Mouse (Mus musculus): ENCODE measurements around the gene Cd34.

The Cd34 gene

DNA sequence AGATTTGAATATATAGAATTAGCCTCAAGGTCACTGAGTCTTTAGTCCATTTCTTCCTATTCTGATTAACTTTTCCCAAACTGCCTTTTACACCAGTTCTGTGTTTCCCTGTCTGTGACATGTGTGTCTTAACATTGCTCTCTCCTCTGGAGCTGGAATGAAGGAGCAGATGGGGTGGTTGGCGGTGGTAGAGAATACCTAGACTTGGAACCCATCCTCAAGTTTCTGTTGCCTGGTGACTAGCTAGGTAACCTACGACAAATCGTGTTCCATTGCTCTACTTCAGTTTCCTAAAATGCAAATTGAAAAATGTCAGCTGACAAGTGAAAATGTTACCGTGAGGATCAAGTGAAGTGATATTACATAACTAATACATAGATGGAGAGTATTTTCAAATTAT lies 33.4 kb downstream of the Cd34 start:
- in situ Hi-C loops (cut with MboI, MseI), result loop anchor here in 1 of 2 experiments (10.0 kb wide), 1 partner anchor 153 kb away; no protein-coding TSS in a partner anchor

DNA sequence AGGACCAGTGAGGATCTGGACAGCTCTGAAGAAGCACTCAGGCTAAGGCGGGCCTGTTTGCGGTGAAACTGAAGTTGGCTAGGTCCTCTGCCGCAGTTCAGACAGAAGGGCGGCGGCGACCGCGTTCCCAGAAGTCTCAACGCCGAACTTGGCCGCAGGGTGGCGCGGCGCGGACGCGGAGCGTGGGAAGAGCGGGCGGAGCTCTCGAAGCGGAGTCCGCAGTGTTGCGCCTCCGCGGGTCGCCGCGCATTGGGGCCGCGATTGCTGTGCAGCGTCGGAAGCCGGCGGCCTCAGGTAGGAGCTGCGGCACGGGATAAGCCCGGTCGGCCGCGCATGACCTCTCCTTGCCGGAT lies 37.5 kb downstream of the Cd34 start:
- in situ Hi-C loops (cut with MboI, MseI), result loop anchor here in 1 of 2 experiments (10.0 kb wide), 1 partner anchor 149 kb away; no protein-coding TSS in a partner anchor

DNA sequence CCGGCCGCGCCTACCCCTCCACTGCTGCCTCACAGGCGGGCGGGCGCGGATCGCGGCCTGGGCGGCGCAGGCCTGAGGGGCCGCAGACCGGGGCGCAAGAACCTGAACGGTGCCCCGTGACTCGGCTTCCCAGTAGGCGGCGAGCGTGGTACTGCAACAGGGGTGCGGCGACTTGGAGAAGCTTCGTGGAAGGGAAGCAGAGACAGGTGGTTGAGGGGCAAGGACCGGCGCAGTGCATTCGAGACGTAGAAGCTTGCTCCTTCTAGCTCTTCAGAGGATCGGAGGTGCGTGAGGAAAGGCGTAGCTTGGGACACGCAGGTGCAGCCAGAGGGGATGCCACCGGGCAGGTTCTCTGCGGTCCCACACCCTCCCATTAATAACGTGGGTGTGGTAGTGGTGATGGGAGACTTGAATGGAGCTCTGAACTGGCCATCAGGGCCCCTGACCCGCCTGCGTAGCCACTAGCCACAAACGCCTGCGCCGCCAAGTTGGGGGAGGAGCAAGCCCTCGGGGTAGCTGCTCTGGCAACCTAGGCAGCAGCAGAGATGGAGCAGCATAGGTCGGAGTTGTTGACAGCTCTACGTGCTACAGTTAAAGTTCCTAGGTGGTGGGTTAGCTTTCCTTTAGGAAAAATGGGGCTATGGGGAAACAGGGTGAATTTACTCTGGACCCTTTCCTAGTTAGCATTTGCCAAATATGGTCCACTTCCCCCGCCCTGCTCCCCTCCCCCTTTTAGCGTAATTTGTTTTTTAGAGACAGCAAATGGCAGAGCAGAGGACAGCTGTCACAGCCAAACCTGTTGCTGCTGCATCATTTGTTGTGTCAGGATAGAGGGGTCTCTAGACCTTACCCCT lies 38.1 kb downstream of the Cd34 start:
- in situ Hi-C loops (cut with MboI, MseI), result loop anchor here in 1 of 2 experiments (10.0 kb wide), 1 partner anchor 148 kb away; no protein-coding TSS in a partner anchor

DNA sequence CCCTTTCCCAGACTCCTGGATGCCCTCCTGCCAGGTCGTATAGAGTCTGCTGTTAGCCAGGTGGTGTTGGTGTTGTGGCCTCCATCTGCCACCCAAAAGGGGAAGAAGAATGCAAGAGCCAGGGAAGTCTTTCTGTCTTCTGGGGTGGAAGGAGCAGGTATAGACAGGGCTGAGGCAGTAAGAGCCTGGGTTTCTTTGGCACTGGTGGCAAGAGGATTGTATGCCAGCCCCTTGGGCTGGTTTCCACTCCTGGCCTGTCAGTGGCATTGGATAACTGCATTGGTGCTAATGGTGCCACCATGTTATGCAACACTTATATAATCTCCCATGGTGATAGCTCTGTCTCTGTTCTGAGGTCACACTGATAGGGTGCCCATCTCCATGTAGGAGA lies 38.7 kb downstream of the Cd34 start:
- in situ Hi-C loops (cut with MboI, MseI), result loop anchor here in 1 of 2 experiments (10.0 kb wide), 1 partner anchor 147 kb away; no protein-coding TSS in a partner anchor

DNA sequence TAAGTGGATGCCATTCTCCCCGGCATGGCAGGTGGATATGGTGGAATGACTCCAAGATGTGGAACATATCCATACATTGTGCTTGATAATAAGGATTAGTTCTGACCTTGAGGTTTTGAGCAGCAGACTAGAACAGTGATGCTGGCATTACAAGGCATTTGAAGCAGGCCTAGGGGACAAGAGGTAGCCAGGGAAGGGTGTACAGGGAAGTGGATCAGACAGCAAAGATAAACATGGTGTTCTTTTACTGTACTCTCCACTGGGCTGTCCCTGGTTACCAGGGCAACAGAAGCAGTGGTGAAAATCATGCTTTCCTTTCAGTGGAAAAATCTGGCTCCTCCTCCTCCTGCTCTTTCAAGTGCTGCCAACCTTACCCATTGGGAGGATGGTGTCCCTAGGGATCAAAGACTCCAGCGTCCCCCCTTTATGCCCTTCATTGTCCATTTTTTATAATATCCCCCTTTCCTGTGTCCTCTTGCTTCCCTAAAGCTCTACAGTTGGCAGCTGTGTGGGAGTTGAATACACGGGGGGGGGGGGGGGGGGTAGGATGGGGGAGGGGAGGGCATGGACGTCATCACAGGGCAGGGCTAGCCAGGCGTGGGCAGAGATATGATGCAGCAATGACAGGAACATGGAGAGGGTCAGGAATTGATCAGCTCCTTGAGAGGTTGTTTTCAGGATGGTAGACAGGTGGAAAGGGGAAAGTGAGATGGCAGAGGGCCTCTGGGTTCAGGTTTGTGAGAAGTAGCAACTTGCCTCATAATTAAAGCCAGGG lies 39.5 kb downstream of the Cd34 start:
- in situ Hi-C loops (cut with MboI, MseI), result loop anchor here in 1 of 2 experiments (10.0 kb wide), 1 partner anchor 147 kb away; no protein-coding TSS in a partner anchor

DNA sequence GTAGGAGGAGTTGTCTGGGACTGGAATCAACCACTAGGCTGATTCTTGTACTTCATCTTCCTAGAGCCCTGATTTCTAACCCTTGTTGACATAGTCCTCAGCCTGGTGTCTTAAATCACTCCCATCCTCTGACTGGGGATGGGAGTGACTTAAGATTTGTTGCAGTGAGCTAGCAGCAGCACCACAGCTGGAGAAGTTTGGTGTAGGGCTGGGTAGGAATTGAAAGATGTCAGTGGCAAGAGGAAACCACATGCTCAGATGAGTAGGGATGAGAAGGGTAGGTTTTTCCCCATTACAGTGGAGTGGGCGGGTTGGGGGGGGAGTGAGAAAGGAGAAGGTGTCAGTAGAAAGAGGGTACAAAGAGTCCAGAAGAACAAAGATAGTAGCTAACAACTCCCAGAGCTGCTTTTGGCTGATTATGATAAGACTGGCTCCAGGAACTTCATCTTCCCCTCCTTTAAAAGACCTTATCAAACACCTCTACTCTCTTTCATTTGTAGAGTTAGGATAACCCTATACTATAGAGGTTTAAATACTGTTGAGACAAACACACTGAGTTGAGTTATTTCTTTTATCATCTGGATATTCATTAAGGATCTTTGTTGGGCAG lies 42.3 kb downstream of the Cd34 start:
- in situ Hi-C loops (cut with MboI, MseI), result no loop called here

DNA sequence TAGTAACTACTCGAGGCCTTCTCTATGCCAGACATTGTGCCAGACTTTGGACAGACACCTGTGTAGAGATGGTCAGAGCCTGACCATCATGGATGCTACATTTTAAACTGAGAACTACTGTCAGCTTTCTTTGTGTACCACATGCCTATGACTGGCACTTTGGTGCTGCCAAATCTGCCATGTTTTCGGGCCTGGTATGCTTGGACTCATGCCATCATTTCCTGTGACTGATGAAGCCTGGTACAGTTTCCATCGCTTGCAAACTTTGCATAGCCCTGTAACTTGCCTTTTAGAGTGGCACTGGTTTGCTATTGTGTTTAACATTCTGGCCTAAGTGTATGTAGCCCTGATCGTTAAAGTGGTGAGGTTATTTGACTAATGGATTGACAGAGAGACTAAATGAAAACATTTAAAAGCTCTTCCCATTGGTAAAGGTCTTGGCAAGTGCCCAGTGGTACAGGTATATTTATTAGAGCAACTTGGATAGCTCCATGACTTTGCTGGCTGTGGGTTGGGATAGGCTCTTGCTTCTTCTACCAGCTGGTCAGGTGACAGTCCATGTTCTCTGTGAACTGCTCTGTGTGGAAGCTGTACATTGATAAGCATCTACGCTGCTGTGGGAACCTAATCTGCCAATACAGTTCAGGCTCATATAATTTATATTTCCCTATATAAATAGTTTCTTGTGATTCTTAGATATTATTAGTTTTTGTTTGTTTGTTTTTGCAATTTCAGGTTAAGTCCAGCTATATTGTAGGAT lies 44.5 kb downstream of the Cd34 start:
- in situ Hi-C loops (cut with MboI, MseI), result no loop called here

DNA sequence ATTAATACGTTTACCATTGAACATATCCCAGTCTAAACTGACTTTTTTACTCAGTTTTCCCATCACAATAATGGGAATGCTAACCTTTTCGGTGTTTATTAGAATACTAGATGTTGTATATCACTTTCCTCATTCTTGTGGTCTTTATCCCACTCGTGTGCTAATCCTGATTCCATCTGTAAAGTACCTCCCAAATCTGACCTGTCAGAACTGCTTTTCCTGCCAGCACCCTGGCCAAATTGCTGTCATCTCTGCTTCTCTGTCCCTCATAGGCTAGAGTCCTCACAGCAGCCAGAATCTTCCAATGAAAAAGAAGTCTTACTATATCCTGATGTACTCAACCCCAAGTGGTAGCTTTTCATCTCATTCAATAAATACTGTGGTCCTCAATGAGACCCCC lies 46.3 kb downstream of the Cd34 start:
- in situ Hi-C loops (cut with MboI, MseI), result no loop called here

DNA sequence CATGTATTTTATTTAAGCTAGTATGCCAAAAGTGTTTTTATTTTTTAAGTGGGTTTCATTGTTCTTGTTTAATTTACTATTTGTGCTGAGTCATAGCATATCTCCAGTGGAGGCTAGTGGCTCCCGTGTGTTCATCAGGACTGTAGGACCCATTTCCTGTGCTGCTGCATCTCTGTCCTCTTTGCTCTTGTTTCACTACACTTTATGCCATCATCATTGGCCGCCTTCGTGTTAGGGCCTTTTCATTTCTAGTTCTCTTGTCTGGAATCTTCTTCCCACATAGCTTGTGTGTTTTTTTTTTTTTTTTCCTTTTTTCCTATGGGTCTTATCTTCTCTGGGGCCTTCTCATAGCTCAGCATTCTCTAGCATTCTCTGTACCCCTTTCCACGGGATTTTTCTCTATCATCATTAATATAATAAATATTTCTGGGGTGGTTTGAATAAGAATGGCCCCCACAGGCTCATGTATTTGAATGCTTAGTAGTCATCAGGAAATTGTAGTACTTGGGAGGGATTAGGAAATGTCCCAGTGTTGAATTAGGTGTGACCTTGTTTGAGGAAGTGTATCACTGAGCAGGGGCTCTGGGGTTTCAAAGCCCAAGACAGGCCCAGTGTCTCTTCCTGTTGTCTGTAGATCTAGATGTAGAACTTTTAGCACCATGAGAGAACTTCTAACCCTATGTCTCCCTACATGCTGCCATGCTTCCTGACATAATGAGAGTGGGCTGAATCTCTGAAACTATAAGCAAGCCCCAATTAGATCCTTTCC lies 47.0 kb downstream of the Cd34 start:
- in situ Hi-C loops (cut with MboI, MseI), result no loop called here

DNA sequence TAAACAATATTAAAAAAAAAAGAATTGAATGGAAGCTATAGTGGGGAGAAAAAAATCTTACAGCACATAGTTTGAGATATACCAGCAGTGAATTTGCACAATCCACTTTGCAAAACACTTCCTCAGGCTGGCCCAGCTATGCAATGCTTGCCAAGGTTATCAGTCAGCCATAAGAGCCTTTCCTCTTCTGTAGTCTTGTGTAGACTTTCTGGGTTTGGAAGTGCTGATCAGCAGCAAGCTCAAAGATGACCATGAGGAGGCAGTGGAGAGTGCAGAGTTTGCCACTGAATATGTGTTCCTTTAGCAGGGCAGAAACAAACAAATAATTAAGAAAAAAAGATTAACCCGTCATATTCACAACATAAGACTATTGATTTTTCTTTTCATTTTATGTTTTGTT lies 50.4 kb downstream of the Cd34 start:
- in situ Hi-C loops (cut with MboI, MseI), result no loop called here

DNA sequence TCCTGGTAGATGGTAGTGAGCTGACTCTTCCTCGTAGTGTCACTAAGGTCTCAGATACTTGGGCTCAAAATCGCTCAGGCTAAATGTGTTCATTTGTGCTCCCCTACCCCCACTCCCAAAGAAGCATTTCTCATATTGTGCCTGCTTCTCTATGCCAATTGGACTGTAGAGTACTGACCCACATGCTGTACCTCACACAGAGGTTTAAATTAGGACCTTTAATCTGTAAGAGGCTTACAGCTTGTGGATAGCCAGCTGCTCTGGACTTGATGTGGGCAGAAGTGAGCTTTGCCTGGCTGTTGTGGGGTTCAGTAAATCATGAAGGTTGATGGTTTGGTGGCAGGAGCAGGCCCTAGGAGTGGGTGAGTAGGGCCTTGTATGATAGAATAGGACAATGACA lies 52.4 kb downstream of the Cd34 start:
- in situ Hi-C loops (cut with MboI, MseI), result no loop called here

DNA sequence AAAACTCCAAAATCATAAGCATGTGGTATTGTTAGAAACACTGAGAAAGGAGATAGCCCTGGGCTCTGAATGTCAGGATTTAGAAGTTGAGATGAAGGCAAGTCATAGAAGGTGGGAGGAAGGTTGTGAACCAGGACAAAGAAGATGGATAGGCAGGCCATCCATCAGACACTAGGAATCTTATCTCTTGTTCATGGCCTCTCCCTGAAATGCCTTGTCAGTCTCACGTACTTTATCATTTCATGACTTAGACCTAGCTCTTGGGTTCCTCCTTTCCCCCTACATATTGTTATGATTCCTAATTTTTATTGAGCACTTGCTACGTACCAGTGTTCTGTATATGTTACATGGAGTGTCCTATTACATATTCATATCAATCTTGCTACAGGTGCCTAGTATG lies 53.0 kb downstream of the Cd34 start:
- in situ Hi-C loops (cut with MboI, MseI), result no loop called here

DNA sequence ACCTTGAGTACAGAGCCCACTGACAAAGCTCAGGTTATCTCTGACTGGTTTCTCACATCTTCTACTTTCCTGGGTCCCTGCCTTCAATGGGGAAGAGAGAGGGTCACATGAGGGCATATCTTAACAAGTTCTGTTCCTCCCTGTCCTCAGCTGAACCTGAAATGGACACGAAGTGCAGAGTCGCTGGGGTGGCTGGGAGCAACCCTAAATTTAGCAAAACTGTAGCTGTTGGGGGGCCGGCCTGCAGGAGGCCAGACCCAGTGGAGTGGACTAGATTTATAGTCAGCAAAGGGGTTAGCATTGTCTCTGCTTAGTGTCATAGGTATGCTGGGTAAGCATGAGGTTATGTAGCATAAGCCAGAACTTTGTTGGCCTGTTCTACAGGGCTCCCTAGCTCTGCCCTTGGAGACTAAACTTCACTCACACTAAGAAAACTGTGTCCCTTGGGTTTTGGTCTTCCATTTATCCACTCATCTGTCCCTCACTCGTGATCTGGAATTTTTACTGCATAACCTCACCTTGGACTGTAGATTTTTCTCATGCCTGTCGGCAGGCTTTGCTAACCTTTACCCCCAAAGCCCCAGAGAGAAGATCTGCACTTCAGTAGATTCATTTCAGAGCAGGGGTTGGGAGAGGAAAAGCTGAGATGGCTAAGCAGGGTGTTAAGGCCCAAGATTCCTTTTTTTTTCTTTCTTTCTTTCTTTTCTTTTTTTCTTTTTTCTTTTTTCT lies 54.1 kb downstream of the Cd34 start:
- in situ Hi-C loops (cut with MboI, MseI), result no loop called here

DNA sequence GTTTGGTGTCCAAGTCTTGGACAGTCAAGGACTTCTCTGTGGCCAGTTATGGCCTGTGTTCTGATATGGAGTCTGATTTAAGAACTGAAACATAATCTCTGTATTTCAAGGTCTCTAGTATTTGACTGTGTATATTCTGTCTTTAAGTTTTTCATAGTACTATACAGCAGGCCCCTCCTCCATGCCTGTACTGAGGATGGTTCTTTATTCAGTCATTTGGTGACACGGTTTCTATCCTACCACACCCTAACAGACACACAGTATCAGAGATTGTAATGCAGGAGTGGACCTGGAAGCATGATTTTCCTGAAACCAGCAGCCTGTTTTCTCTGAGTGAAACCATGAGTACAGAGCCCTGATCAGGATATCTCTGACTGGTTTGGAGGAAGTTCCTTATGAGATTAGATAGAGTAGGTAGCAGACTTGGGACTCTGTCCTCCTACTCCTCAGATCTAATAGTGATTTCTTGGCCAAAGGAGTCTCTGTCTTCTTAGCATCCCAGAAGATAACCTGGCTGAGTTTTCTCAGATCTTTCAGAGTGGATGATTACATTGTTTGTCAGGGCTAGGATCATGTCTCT lies 54.9 kb downstream of the Cd34 start:
- in situ Hi-C loops (cut with MboI, MseI), result no loop called here

DNA sequence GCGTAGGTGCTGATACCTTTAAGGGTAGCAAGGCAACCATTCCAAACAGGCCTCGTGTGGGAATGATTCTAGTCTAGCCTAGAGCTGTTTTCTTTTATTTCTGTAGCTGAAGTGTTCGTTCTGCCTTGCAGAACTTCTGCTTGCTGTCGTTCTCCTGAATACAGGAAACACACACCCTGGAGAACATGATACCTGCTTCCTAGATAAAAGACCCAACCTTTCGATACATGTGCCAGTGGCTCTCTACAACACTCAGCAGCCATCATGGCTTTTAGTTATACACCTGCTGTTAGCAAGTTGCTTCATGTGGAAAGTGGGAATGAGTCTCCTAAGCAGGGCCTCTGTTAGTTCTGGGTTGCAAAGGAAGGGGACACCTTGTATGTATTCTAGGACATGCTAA lies 55.6 kb downstream of the Cd34 start:
- in situ Hi-C loops (cut with MboI, MseI), result no loop called here

DNA sequence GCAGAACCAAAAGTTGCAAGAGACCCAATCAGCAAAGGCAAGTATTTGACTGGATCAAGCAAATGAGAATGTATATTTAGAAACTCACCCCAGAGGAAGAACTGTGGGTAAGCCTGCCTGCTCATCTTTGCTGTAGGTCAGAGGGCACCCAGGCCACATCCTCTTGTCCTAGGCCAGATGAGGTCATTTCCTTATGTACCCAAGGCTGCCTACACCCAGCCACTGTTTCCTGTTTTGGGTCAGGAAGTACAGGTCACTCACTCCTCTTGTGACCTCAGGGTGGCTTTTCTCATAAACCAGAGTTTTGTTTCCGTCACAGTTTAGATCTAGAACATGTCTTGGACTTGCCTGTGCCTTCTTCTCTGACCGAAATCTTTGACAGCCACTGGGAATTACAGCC lies 56.6 kb downstream of the Cd34 start:
- in situ Hi-C loops (cut with MboI, MseI), result no loop called here

DNA sequence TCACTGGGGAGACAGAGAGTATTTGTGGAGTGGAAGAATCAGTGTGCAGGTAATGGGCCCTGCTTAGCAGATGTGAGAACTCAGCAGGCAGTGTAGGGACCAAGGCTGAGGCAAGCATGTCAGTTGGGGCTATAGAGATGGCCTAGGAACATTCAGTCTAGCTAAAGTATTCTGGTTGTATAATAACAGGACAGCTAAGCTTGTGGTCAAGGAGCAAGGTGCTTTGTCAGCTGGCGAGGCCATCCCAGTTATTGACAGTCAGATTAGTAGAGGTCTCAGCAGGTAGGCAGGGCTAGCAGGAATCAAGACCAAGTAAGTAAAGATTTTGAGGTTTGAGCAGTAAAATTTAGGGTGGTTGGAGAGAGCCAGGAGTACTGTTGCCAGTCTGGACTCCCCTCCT lies 59.8 kb downstream of the Cd34 start:
- in situ Hi-C loops (cut with MboI, MseI), result no loop called here

DNA sequence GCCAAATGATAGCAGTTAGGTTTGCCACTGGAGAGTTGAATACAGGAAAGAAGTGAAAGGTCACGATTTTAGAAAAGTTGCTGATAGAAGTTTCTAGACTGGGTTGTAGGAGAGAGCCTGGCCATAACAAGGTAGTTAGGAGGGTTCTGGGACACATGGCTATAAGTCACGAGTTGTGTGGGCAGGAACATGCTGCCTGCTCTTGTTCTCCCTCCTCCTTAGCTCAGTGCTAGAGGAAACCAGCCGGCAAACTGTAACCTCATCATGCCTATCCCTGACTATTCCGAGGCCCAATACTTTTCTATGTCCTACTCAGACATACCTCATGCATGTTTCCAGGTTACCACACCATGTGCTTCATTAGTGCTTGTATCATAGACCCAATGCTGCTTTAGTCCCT lies 64.7 kb downstream of the Cd34 start:
- in situ Hi-C loops (cut with MboI, MseI), result no loop called here

DNA sequence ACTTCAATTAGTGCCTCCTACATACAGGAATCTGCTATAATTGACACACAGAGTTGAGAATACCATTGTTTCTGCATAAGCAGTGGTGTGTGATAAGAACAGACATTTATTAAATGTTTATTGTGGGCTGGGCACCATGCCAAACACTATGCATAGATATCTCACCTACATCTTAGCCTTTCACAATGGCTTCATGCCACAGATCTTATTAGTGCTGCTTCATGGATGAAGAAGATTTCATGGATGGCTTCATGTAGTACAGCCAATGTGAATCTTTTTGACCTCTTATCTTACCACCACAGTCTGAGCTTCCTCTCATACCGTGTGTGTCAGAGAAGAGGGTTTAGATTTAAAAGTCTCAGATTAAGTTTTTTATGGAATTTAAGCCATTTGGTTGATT lies 65.6 kb downstream of the Cd34 start:
- in situ Hi-C loops (cut with MboI, MseI), result no loop called here

DNA sequence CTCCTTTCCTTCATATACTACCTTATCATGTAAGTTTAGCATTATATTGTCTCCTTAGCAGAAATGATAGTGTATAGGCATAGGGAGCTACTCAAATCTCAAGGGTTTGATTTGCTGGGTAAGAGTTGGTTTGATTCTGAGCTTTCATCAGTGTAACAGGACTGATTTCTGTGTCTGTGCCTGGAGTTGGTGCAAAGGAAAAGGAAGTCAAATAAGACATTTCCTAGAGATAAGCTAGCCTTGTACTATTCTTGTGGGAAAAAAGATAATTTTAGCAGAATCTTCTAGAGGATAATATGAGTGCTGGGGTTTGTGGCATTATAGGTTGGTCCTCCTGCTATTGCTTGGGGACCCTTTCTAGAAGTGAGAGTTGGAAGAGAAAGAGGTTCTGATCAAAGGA lies 67.6 kb downstream of the Cd34 start:
- in situ Hi-C loops (cut with MboI, MseI), result no loop called here

All from T-helper 17 cell (primary cell).